Mouse (Mus musculus): ENCODE data around the gene Sept10. TPM values are rescaled to one million over a fixed set of nuclear protein-coding genes. Genes with fewer than 3 reads are reported as not detected.

Sept10 gene
- polyA plus RNA-seq, 1 experiment from 2014 or later = 46.3 TPM

GRCm38 (mm10) chr10:59091988-59092387 is 129.7 kb downstream of the Sept10 start:
- Histone ChIP-seq H3K4me1 (ENCODE audit: insufficient read depth, low read length) (no peaks in the 10 kb centered on the region), H3K36me3 (ENCODE audit: insufficient read depth, low read length) (no peaks in the 10 kb centered on the region), H3K27me3 (ENCODE audit: insufficient read depth, low read length) (no peaks in the 10 kb centered on the region), H3K9ac (replicated peaks; ENCODE audit: low read length) (no peak overlapping the region), H3K4me3 (ENCODE audit: low read length) (no peak overlapping the region), H3K27ac (ENCODE audit: low read length) (no peak overlapping the region), H3K4me2 (replicated peaks; ENCODE audit: low read depth, low read length) (no peak overlapping the region), H3K9me3 (ENCODE audit: low read length) (no peaks in the 10 kb centered on the region)
- 94% methylated on average over 7 of the region's 7 CpGs for WGBS
- ATAC-seq (ENCODE audit: low FRiP score, low TSS enrichment) = no peak

Other genes starting within 250 kb of the Sept10 start
- gene Sowahc, start 106 bp upstream of the Sept10 start, polyA plus RNA-seq (2015; fragmentation: Nextera tagmentation; extraction: Ambion mirVana) = 11.4 and 11.7 TPM in 2 replicates
- gene P4ha1, start 101.4 kb upstream of the Sept10 start, polyA plus RNA-seq (2015; fragmentation: Nextera tagmentation; extraction: Ambion mirVana) = 72.5 and 78.0 TPM in 2 replicates
- gene Gm10273, start 173.8 kb upstream of the Sept10 start, polyA plus RNA-seq (2015; fragmentation: Nextera tagmentation; extraction: Ambion mirVana) = 8.4 and 21.9 TPM in 2 replicates
- gene Pla2g12b, start 181.8 kb upstream of the Sept10 start, polyA plus RNA-seq (2015; fragmentation: Nextera tagmentation; extraction: Ambion mirVana) = 0.27 and 0.44 TPM in 2 replicates
- gene Oit3, start 219.9 kb upstream of the Sept10 start, polyA plus RNA-seq (2015; fragmentation: Nextera tagmentation; extraction: Ambion mirVana) = 2.0 and 2.3 TPM in 2 replicates

Data from kidney, embryonic 16.5 days (tissue).